Mouse (Mus musculus): ENCODE data around the gene Pik3r6.

Gene Pik3r6

GRCm38 (mm10) chr11:68532773-68533172 is 30.0 kb downstream of the Pik3r6 start:
- no peak for DNase-seq (ENCODE audit: low spot score in 2 of 2)

GRCm38 (mm10) chr11:68533971-68534475 is 31.2 kb downstream of the Pik3r6 start:
- peak in 1 of 2 experiments; percentile 40 for DNase-seq (ENCODE audit: low spot score in 2 of 2)

GRCm38 (mm10) chr11:68536026-68536425 is 33.2 kb downstream of the Pik3r6 start:
- DNase-seq (ENCODE audit: low spot score in 2 of 2), result no peak

GRCm38 (mm10) chr11:68536465-68536864 is 33.6 kb downstream of the Pik3r6 start:
- peak; percentile 51 to 69 for DNase-seq (ENCODE audit: low spot score in 2 of 2)

GRCm38 (mm10) chr11:68539621-68540020 is 36.8 kb downstream of the Pik3r6 start:
- DNase-seq (ENCODE audit: low spot score in 2 of 2), result peak; percentile 34 to 36

- no peak for DNase-seq (ENCODE audit: low spot score in 2 of 2)
These were observed 41.7 kb downstream of the Pik3r6 start for GRCm38 (mm10) chr11:68544554-68544953.

- no peak for DNase-seq (ENCODE audit: low spot score in 2 of 2)
These were observed 42.4 kb downstream of the Pik3r6 start for GRCm38 (mm10) chr11:68545172-68545571.

GRCm38 (mm10) chr11:68545682-68546222 is 42.9 kb downstream of the Pik3r6 start:
- no peak for DNase-seq (ENCODE audit: low spot score in 2 of 2)

- DNase-seq (ENCODE audit: low spot score in 2 of 2), result no peak
These were observed 44.7 kb downstream of the Pik3r6 start for GRCm38 (mm10) chr11:68547484-68547883.

GRCm38 (mm10) chr11:68549597-68549996 is 46.8 kb downstream of the Pik3r6 start:
- DNase-seq (ENCODE audit: low spot score in 2 of 2), result no peak

- no peak for DNase-seq (ENCODE audit: low spot score in 2 of 2)
These were observed 47.5 kb downstream of the Pik3r6 start for GRCm38 (mm10) chr11:68550358-68550757.

GRCm38 (mm10) chr11:68553981-68554471 is 51.2 kb downstream of the Pik3r6 start:
- DNase-seq (ENCODE audit: low spot score in 2 of 2), result no peak

GRCm38 (mm10) chr11:68555918-68556584 is 53.2 kb downstream of the Pik3r6 start, which contains the start of gene Mfsd6l:
Mfsd6l (plus strand) TSS chr11:68556186.
- no peak for DNase-seq (ENCODE audit: low spot score in 2 of 2)

- no peak for DNase-seq (ENCODE audit: low spot score in 2 of 2)
These were observed 56.7 kb downstream of the Pik3r6 start for GRCm38 (mm10) chr11:68559546-68559945.

- no peak for DNase-seq (ENCODE audit: low spot score in 2 of 2)
These were observed 59.4 kb downstream of the Pik3r6 start for GRCm38 (mm10) chr11:68561957-68562950.

GRCm38 (mm10) chr11:68564356-68565031 is 61.7 kb downstream of the Pik3r6 start:
- no peak for DNase-seq (ENCODE audit: low spot score in 2 of 2)

GRCm38 (mm10) chr11:68565032-68565429 is 62.2 kb downstream of the Pik3r6 start:
- no peak for DNase-seq (ENCODE audit: low spot score in 2 of 2)

- DNase-seq (ENCODE audit: low spot score in 2 of 2), result peak; percentile 91
These were observed 63.7 kb downstream of the Pik3r6 start for GRCm38 (mm10) chr11:68566447-68567059.

- DNase-seq (ENCODE audit: low spot score in 2 of 2), result no peak
These were observed 68.0 kb downstream of the Pik3r6 start for GRCm38 (mm10) chr11:68570861-68571260.

GRCm38 (mm10) chr11:68577076-68577475 is 74.3 kb downstream of the Pik3r6 start:
- no peak for DNase-seq (ENCODE audit: low spot score in 2 of 2)

GRCm38 (mm10) chr11:68579462-68579881 is 76.7 kb downstream of the Pik3r6 start:
- DNase-seq (ENCODE audit: low spot score in 2 of 2), result peak; percentile 42 to 60
